Comparison of ENCODE assay signal across 8 mouse cellular contexts in genomic region chr2:3335611-3336301, GRCm38 (mm10). TPM values are rescaled to one million over a fixed set of nuclear protein-coding genes. Genes with fewer than 3 reads are reported as not detected.
DNase-seq lines count a peak whose midpoint lies in the region; ATAC-seq lines count a peak whose summit lies in the region.

Gene Acbd7 (plus strand): TSS chr2:3336168.

- H3K4me1 ChIP-seq in embryonic facial prominence, embryonic 10.5 days: peaks cover 19% of the 10 kb centered on the region
- H3K4me1 ChIP-seq in kidney, embryonic 14.5 days (ENCODE audit: control insufficient read depth, insufficient read depth, low read length): peaks cover 8% of the 10 kb centered on the region
- H3K4me1 ChIP-seq in liver, embryonic 11.5 days (replicated peaks; ENCODE audit: control insufficient read depth, insufficient read depth, low read length): peaks cover 11% of the 10 kb centered on the region

- 5% methylated on average over 20 of the region's 20 CpGs for WGBS in embryonic facial prominence, embryonic 10.5 days
- 5% methylated on average over 20 of the region's 20 CpGs for WGBS in kidney, embryonic 14.5 days
- WGBS in liver, embryonic 11.5 days: 5% methylated on average over 20 of the region's 20 CpGs

- no peak within 1 kb of the TSS for H3K27ac ChIP-seq in embryonic facial prominence, embryonic 10.5 days (replicated peaks)
- H3K27ac ChIP-seq in kidney, embryonic 14.5 days (ENCODE audit: low read depth, low read length): no peak within 1 kb of the TSS
- no peak within 1 kb of the TSS for H3K27ac ChIP-seq in liver, embryonic 11.5 days (ENCODE audit: low read depth, low read length)

- ATAC-seq in kidney, embryonic 14.5 days (ENCODE audit: low FRiP score, low TSS enrichment): peak; percentile 36
- peak; percentile 72 for ATAC-seq in liver, embryonic 11.5 days (replicated peaks; ENCODE audit: low FRiP score)

- H3K9ac ChIP-seq in kidney, embryonic 14.5 days (ENCODE audit: low read depth, low read length): no peak within 1 kb of the TSS
- no peak within 1 kb of the TSS for H3K9ac ChIP-seq in liver, embryonic 11.5 days (ENCODE audit: low read depth, low read length)

- H3K9me3 ChIP-seq in embryonic facial prominence, embryonic 10.5 days: no peaks in the 10 kb centered on the region
- no peaks in the 10 kb centered on the region for H3K9me3 ChIP-seq in kidney, embryonic 14.5 days (ENCODE audit: control insufficient read depth, low read length)
- no peaks in the 10 kb centered on the region for H3K9me3 ChIP-seq in liver, embryonic 11.5 days (ENCODE audit: control insufficient read depth, low read length)

- DNase-seq in 416B (ENCODE audit: low read depth): peak; percentile 70
- DNase-seq in adrenal gland, postnatal 14 days: peak; percentile 84
- peak; percentile 61 for DNase-seq in embryonic facial prominence, embryonic 10.5 days (ENCODE audit: low spot score)
- DNase-seq in heart, adult 9 months (ENCODE audit: low spot score in 2 of 2): peak; percentile 13 to 27
- DNase-seq in liver, embryonic 11.5 days (ENCODE audit: low spot score): peak; percentile 60
- peak; percentile 72 for DNase-seq in naive thymus-derived CD4-positive, alpha-beta T cell, adult 2 months (ENCODE audit: low read depth)
- peak; percentile 56 for DNase-seq in splenic B cell, adult 2 months (ENCODE audit: low read depth, low spot score)

- H3K36me3 ChIP-seq in embryonic facial prominence, embryonic 10.5 days (replicated peaks): no peaks in the 10 kb centered on the region
- no peaks in the 10 kb centered on the region for H3K36me3 ChIP-seq in kidney, embryonic 14.5 days (ENCODE audit: control insufficient read depth, insufficient read depth, low read length)
- no peaks in the 10 kb centered on the region for H3K36me3 ChIP-seq in liver, embryonic 11.5 days (ENCODE audit: control insufficient read depth, insufficient read depth, low read length)
- H3K36me3 ChIP-seq in splenic B cell, adult 2 months (ENCODE audit: control insufficient read depth, insufficient read depth, low read length, poor library complexity, severe bottlenecking): no peaks in the 10 kb centered on the region

- H3K27me3 ChIP-seq in embryonic facial prominence, embryonic 10.5 days (replicated peaks; ENCODE audit: low read depth, poor library complexity, severe bottlenecking): peaks cover 20% of the 10 kb centered on the region
- peaks cover 14% of the 10 kb centered on the region; the same call in 1 of the 2 replicates for H3K27me3 ChIP-seq in kidney, embryonic 14.5 days (ENCODE audit: control insufficient read depth, insufficient read depth, low read length)
- 0 out of 2 replicates have a peak, but pooled peaks cover 4% of the 10 kb centered on the region for H3K27me3 ChIP-seq in liver, embryonic 11.5 days (replicated peaks; ENCODE audit: control insufficient read depth, insufficient read depth, low read length)
- H3K27me3 ChIP-seq in splenic B cell, adult 2 months (ENCODE audit: control insufficient read depth, insufficient read depth, low read length, poor library complexity, severe bottlenecking): no peaks in the 10 kb centered on the region; the same call in 1 of the 2 replicates

- peak within 1 kb of the TSS; percentile 46 for H3K4me3 ChIP-seq in embryonic facial prominence, embryonic 10.5 days
- peak within 1 kb of the TSS; percentile 29 for H3K4me3 ChIP-seq in kidney, embryonic 14.5 days (ENCODE audit: low read length)
- peak within 1 kb of the TSS; percentile 34 for H3K4me3 ChIP-seq in liver, embryonic 11.5 days (ENCODE audit: low read depth, low read length)

- H3K4me2 ChIP-seq in kidney, embryonic 14.5 days (replicated peaks; ENCODE audit: low read depth, low read length): peak within 1 kb of the TSS; percentile 44
- H3K4me2 ChIP-seq in liver, embryonic 11.5 days: peak within 1 kb of the TSS; percentile 65

RNA-seq across cellular contexts. Expression of gene Acbd7, which starts in this region (rescaled TPM):
- not detected in 2 replicates for total RNA-seq in adrenal gland, postnatal 14 days (2021)
- 0.31 and 0.41 TPM in 2 replicates for polyA plus RNA-seq in embryonic facial prominence, embryonic 10.5 days (2016; fragmentation: Nextera tagmentation; extraction: Ambion mirVana)
- polyA plus RNA-seq in kidney, embryonic 14.5 days (2014; fragmentation: Nextera tagmentation; extraction: Ambion mirVana): 1.2 and 1.7 TPM in 2 replicates
- polyA plus RNA-seq in liver, embryonic 11.5 days (2014; fragmentation: Nextera tagmentation; extraction: Ambion mirVana): 1.3 and 2.2 TPM in 2 replicates

Comparison
In these comparisons a context has a peak if more than half of its experiments do, and no peak if none do; other contexts are left out.
1. Peak in DNase-seq in adrenal gland, postnatal 14 days; RNA of the gene not detected or under 1 TPM.
2. Peak in DNase-seq and H3K4me3 ChIP-seq in embryonic facial prominence, embryonic 10.5 days; RNA of the gene not detected or under 1 TPM.
3. DNase-seq: peak in every context shown above with its lines; median percentile 84 in adrenal gland, postnatal 14 days; 72 in naive thymus-derived CD4-positive, alpha-beta T cell, adult 2 months; 70 in 416B; 61 in embryonic facial prominence, embryonic 10.5 days; 60 in liver, embryonic 11.5 days; 56 in splenic B cell, adult 2 months; 20 in heart, adult 9 months.